27 mouse cellular contexts compared by ENCODE assay signal in genomic region chr12:117683377-117683776, GRCm38 (mm10).
"Had no signal": no experiment of that assay in that cellular context is flagged by ENCODE, and none has a peak within 500 bp of the region (broad histone marks: within the 10 kb centered on the region; RNA-seq: fewer than 3 reads in every experiment).

No protein-coding gene starts in this region.

- H3K27ac ChIP-seq: embryonic facial prominence, embryonic 10.5 days; embryonic facial prominence, embryonic 12.5 days; embryonic facial prominence, embryonic 13.5 days; embryonic facial prominence, embryonic 15.5 days; forebrain, embryonic 10.5 days; forebrain, embryonic 12.5 days; forebrain, embryonic 13.5 days; forebrain, embryonic 15.5 days; gastrocnemius, adult 2 months; heart, adult 2 months; heart, embryonic 10.5 days had no signal

- ATAC-seq: forebrain, embryonic 13.5 days; forebrain, embryonic 14.5 days; forebrain, embryonic 15.5 days; forebrain, embryonic 16.5 days; forebrain, postnatal 0 days had no signal

- H3K9ac ChIP-seq: embryonic facial prominence, embryonic 12.5 days; embryonic facial prominence, embryonic 13.5 days; embryonic facial prominence, embryonic 15.5 days; forebrain, embryonic 12.5 days; forebrain, embryonic 13.5 days; forebrain, embryonic 15.5 days; forebrain, postnatal 0 days; heart, embryonic 12.5 days had no signal

- H3K27me3 ChIP-seq: embryonic facial prominence, embryonic 12.5 days; embryonic facial prominence, embryonic 13.5 days; embryonic facial prominence, embryonic 15.5 days; forebrain, embryonic 15.5 days; heart, embryonic 12.5 days had no signal

- H3K36me3 ChIP-seq: embryonic facial prominence, embryonic 10.5 days; embryonic facial prominence, embryonic 12.5 days; embryonic facial prominence, embryonic 13.5 days; embryonic facial prominence, embryonic 15.5 days; forebrain, embryonic 10.5 days; forebrain, embryonic 12.5 days; forebrain, embryonic 15.5 days; heart, embryonic 10.5 days; heart, embryonic 12.5 days had no signal

- DNase-seq: cerebellum, postnatal 10 days; cerebellum, postnatal 14 days; cerebellum, postnatal 25 days; cerebellum, postnatal 36 days; embryo, embryonic 11 days; forebrain, postnatal 0 days; gastrocnemius, adult 2 months; gastrocnemius, postnatal 10 days; gastrocnemius, postnatal 14 days; gastrocnemius, postnatal 25 days; gastrocnemius, postnatal 36 days; heart, adult 18-20 months; heart, adult 2 months had no signal

- H3K4me1 ChIP-seq: forebrain, embryonic 15.5 days had no signal

- H3K9me3 ChIP-seq: embryonic facial prominence, embryonic 10.5 days; embryonic facial prominence, embryonic 12.5 days; embryonic facial prominence, embryonic 13.5 days; embryonic facial prominence, embryonic 15.5 days; forebrain, embryonic 10.5 days; forebrain, embryonic 12.5 days; forebrain, embryonic 13.5 days; forebrain, embryonic 15.5 days; heart, embryonic 10.5 days; heart, embryonic 12.5 days had no signal

- H3K4me2 ChIP-seq: embryonic facial prominence, embryonic 12.5 days; embryonic facial prominence, embryonic 13.5 days; embryonic facial prominence, embryonic 15.5 days; forebrain, embryonic 12.5 days; forebrain, embryonic 13.5 days; forebrain, embryonic 15.5 days; heart, embryonic 11.5 days; heart, embryonic 12.5 days had no signal

- H3K4me3 ChIP-seq: embryonic facial prominence, embryonic 10.5 days; embryonic facial prominence, embryonic 12.5 days; embryonic facial prominence, embryonic 13.5 days; embryonic facial prominence, embryonic 15.5 days; erythroblast, embryonic 14.5 days; forebrain, embryonic 10.5 days; forebrain, embryonic 12.5 days; forebrain, embryonic 13.5 days; forebrain, embryonic 15.5 days; gastrocnemius, adult 2 months; heart, adult 2 months; heart, embryonic 10.5 days; heart, embryonic 12.5 days had no signal
